Mouse (Mus musculus): ENCODE results near the gene Stac3.

The Stac3 gene

DNA sequence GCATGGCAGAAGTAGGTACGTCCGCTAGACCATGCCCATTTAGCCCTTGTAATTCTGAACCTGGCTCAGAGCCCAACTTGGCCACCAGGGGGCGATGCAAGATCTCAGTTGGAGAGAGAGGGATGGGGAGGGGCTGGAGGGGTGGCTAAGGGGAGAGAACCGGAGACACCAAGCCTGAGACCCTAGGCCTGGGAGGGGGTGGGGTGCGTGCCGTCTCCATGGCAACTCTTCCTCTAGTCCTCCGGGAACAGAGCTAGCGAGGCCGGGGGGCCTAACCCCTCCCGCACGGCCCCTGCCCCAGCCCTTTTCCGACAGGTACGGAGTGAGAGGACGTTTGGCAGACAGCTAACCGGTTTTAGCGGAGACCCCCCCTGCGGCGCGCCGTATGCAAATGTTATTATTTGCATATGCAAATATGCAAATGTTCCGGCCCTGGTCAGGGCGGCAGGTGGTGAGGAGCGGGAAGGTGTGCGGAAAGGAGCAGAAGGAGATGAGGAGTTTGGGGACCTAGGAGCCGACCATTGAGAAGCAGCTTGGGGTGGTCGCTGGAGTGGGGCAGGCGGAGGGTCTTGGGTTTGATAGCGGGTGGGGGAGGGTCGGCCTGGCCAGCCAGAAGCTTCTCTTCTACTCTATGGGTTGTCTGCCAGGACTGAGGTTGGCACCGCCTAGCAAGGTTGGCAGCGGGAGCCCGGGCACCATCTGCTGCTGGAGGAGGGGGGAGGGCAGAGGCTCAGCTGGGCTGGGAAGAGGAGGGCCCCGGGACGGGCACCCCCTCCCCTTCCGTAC is 7.8 kb downstream of the Stac3 start:
- peak; percentile 66 for DNase-seq (ENCODE audit: low read depth, low spot score)

DNA sequence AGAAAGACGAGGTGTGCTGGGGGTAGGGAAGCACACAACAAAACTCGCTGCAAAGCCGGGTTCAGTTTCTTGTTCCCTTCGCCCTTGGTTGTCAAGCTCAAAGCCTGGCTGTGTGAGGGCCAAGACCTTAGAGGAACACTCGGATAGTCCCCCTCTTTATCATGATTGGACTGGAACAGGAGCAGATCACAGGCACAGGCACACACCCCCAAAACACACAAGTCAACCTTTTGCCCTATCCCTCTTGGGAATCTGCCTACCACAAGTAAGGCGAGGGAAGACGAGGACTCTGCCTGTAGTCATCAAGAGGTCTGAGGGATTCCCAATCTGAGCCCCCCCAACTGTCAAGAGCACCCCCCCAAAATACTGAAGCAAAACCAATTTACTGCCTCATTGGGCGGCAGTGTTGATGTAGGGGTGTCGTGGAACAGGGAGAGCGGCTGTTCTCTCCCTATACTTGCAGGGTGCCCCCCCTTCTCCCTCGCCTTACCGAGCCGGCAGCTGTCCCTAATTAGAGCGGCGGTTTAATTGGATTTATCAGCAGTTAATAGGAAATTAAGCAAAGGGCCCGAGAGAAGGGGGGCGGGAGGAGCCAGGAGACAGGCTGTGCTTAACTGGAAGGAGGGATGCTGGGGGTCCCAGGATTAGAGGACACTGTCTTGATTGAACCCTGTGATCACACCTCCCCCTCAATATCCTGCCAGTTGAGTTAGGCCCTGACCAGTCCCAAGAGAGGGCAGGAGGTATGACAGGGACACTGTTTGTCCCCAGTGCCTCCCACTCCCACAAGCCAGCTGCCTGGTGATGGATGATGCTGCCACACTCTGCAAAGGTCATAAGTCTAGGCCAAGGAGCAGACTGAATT is 8.6 kb downstream of the Stac3 start:
- no peak for DNase-seq (ENCODE audit: low read depth, low spot score)

- no peak for DNase-seq (ENCODE audit: low read depth, low spot score)
Measured at GRCm38 (mm10) chr10:127510895-127511617, 9.6 kb downstream of the Stac3 start.

GRCm38 (mm10) chr10:127511634-127512306 is 10.3 kb downstream of the Stac3 start:
- DNase-seq (ENCODE audit: low read depth, low spot score): peak; percentile 63

- no peak for DNase-seq (ENCODE audit: low read depth, low spot score)
Measured at GRCm38 (mm10) chr10:127512307-127512666, 10.8 kb downstream of the Stac3 start.

DNA sequence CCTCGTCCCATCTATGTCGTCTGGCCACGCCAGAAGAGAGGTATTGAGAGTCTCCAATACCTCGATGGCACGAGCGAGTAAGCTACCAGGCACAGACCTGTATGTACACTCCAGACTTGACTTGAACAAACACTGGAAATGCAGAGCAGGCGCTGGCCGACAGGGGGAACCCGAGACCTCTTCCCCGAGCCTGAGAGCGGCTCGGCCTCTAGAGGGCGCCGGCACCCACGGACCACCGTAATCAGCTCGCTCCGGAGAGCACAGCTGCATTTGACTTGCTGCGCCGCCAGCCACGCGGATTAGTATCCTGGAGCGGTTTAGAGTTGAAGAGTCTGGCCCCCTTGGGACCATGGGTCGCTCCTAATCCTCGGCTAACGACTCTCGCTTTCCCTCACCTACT is 11.3 kb downstream of the Stac3 start:
- peak; percentile 92 for DNase-seq (ENCODE audit: low read depth, low spot score)

GRCm38 (mm10) chr10:127513501-127514091 is 12.1 kb downstream of the Stac3 start:
- peak; percentile 28 for DNase-seq (ENCODE audit: low read depth, low spot score)

DNA sequence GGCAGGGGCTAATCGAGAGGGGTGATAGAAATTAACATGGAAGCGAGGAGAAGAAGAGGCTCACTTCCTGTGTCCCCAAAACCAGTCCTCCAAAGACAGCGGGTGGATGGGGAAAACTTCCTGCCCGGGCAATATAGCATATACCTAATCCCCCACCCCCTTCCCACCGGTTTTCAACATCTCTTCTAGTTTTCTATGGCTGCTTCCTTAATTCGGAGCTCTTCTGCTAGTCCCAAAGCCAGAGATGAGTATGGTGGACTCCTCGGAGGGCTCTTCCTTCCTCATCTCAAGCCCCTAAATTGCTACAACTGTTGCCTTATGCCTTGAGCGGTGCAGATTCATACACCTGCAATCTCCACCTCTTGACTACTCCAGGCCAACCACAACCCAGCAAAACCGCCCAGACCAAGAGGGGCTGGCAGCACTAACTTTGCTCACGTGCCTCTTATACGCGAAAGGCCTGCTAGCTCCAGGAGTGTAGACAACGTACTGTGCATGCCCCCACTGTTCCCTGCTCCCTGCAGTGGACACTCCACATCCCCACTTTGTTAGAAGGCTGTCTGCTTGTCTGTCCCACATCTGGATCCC is 12.7 kb downstream of the Stac3 start:
- no peak for DNase-seq (ENCODE audit: low read depth, low spot score)

DNA sequence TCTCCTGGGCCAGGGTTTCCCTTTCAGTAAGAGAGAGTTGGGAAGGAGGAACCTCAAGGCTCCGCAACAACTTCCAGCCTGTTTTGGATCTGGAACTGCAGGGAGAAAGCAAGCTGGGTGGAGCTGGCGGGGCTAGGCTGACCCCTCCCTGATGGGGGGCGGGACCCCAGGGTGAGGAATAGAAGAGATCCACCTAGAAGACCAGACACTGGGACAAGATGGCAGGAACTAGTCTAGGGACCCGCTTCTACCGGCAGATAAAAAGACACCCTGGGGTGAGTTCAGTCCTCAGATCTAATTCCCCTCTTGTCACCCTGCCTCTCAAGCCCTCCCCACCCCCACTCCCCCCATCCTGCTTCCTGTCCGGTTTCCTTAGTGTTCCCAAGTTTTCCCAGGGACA is 13.3 kb downstream of the Stac3 start, which contains the start of gene Ndufa4l2:
Ndufa4l2 (plus strand) TSS at position 204 of the 400 bp plus-strand sequence.
- DNase-seq (ENCODE audit: low read depth, low spot score): no peak

DNA sequence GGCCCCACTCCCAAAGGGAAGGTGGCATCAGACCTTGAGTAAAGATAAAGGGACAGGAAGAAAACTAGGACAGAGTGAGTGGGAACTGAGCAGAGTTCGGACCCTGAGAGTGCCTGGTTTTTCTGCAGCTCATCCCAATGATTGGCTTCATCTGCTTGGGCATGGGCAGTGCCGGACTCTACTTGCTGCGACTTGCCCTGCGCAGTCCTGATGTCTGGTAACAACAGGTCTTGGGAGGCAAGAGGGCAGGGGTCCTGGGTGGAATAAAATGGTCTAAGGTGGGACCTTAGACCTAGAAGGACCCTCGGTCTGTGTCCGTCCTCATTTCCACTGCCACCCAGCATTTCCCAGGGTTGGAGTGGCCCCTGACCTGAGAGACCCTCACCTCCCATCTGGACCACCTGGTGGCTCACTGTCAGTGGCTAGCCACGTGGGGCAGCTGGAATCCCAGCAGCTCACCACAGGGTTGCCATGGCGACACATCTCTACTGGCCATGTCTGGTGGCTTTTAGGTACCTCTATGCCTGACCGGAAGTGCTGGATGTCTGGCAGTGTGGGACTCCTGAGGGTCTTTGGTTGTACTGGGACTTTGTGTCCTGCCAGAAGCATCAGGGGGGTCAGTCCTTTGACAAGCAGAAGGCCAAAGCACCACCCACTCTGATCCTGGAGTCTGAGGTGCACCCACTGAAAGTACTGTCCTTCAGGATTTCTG is 13.9 kb downstream of the Stac3 start:
- DNase-seq (ENCODE audit: low read depth, low spot score): no peak

GRCm38 (mm10) chr10:127515983-127516459 is 14.5 kb downstream of the Stac3 start:
- DNase-seq (ENCODE audit: low read depth, low spot score): no peak

DNA sequence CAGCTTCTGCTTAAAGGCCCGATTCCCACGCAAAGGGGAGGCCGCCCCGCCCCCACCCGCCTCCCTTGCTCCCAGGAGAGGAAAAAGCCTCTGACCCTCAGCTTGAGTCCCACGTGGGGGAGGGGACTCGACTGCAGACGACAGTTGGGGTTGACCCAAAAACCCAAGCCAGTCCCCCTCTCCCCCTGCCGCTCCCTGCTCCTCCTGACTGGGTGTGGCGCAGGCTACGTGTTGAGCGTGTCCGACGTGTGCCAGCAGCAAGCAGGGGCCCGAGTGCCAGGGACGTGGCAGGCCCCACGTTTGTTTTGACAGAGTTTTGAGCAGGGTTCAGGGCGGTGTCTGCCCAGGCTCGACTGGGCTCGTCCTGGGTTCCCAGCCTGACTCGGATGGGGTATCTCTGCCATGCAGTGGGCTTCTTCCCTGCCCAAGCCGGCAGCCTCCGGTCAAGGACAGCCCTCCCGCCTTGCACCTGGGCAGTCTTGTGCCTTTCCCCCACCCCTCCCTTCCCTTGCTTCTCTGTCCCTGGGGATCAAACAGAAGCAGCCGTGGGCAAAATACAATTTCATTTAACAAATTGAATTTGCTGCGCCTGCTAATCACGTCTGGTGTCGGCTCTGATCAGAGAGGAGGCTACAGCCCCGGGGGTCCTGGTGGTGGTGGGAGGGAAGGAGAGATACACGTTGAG is 15.2 kb downstream of the Stac3 start:
- no peak for DNase-seq (ENCODE audit: low read depth, low spot score)

DNA sequence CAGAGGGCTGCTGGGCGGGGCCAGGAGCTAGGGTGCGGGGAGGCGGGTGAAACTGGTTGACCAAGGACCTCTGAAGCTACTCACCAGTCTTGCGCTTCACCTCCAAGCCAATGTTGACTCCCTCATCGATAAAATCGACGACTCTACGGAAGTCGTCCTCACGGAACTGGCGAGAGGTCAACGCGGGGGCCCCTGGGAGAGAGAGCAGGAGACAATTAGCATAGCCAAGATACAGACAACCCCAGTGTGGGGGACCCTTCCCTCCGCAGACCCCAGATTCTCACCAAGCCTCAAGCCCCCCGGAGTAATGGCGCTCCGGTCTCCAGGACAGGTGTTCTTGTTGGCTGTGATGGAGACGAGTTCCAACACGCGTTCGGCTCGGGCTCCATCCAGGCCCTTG is 16.5 kb downstream of the Stac3 start:
- DNase-seq (ENCODE audit: low read depth, low spot score): no peak

DNA sequence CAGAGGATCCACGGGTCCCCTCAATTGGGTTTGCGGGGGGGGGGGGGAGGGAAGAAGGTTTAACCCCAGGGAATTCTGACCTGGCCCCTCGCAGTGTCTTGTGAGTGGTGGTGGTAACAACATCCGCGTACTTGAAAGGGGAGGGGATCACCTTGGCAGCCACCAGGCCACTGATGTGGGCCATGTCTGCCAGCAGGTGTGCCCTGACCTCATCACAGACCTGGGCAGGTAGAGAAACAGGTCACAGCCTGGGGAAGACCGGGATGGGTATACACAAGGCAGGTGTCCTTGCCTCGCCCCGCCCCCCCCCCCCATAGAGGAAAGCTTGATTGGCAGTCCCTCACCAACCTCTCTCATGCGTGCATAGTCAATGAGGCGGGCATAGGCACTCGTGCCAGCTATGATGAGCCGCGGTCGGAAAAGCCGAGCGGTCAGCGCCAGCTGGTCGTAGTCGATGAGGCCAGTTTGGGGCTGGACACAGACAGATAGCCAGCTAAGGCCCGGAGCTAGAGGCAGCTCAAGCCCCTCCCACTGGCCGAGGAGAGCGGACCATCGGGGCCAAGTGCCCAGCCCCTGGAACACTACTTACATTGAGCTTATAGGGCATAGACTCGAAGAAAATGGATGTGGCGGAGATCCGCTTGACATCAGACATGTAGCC is 17.7 kb downstream of the Stac3 start:
- DNase-seq (ENCODE audit: low read depth, low spot score): no peak

- DNase-seq (ENCODE audit: low read depth, low spot score): no peak
Measured at GRCm38 (mm10) chr10:127519903-127520713, 18.6 kb downstream of the Stac3 start.

DNA sequence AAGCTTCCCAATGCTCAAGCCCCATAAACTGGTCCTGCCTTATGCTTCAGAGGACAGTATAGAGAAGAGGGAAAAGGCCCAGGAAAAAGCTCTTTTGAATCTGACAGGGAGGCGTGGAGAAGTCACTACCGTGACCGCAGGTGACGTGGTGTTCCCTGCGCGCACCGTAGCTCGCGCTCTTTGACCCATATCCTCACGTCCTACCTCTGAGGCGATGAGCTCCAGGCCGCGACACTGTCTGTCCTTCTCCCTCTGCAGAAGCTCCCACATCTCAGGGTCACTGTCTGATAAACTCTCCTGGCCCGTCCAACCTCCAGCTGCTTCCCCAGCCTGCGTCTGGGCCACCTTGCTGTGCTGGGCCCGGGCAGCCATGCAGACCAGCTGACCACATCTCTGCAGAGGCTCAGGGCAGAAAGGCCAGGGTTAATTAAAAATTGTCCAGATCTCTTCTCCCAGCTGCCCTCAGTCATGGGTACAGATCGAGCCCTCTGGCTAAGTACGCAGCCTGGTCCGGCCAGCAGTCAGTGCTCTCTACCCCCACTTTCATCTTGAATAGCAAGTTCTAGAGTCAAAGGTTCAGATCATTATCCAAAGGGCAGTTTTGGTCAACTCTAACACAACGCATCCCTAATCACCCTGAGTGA is 19.4 kb downstream of the Stac3 start:
- DNase-seq (ENCODE audit: low read depth, low spot score): no peak

- DNase-seq (ENCODE audit: low read depth, low spot score): peak; percentile 69
Measured at GRCm38 (mm10) chr10:127521611-127522080, 20.2 kb downstream of the Stac3 start.

Data from 3T3-L1 (cell line).